Mouse (Mus musculus): ENCODE measurements around the gene Tmem132d. TPM values are rescaled to one million over a fixed set of nuclear protein-coding genes. Genes with fewer than 3 reads are reported as not detected.

The Tmem132d gene
- polyA plus RNA-seq, 1 experiment, result not detected

- no peaks in the 10 kb centered on the region for H3K27me3 ChIP-seq (replicated peaks; ENCODE audit: control insufficient read depth, insufficient read depth, low read length)
- DNase-seq, result no peak
- H3K27ac ChIP-seq (ENCODE audit: insufficient read depth, low read depth, low read length), result no peak overlapping the region
- TF ChIP-seq POLR2A (IDR thresholded peaks at IDR 0.05; ENCODE audit: low read depth, low read length), result no peak
- peak; percentile 32; the same call in 1 of the 2 replicates for TF ChIP-seq CTCF (conservative IDR thresholded peaks at IDR 0.05; ENCODE audit: insufficient read depth, insufficient read length, low read depth, low read length)
- no peaks in the 10 kb centered on the region for H3K36me3 ChIP-seq (ENCODE audit: control insufficient read depth, insufficient read depth, low read length)
- 82% methylated on average over 3 of the region's 3 CpGs for WGBS
- no peaks in the 10 kb centered on the region for H3K4me1 ChIP-seq (ENCODE audit: control insufficient read depth, insufficient read depth, low read length)
- H3K4me3 ChIP-seq (ENCODE audit: insufficient read depth, low read depth, low read length), result no peak overlapping the region
Measured at GRCm38 (mm10) chr5:128450808-128451207, 17.9 kb upstream of the Tmem132d start.

GRCm38 (mm10) chr5:128444876-128445275 lies 12.0 kb upstream of the Tmem132d start:
- TF ChIP-seq POLR2A (IDR thresholded peaks at IDR 0.05; ENCODE audit: low read depth, low read length) (no peak), CTCF (conservative IDR thresholded peaks at IDR 0.05; ENCODE audit: insufficient read depth, insufficient read length, low read depth, low read length) (no peak)
- no peak overlapping the region for H3K27ac ChIP-seq (ENCODE audit: insufficient read depth, low read depth, low read length)
- H3K4me3 ChIP-seq (ENCODE audit: insufficient read depth, low read depth, low read length), result no peak overlapping the region
- H3K36me3 ChIP-seq (ENCODE audit: control insufficient read depth, insufficient read depth, low read length), result no peaks in the 10 kb centered on the region
- no peaks in the 10 kb centered on the region for H3K27me3 ChIP-seq (replicated peaks; ENCODE audit: control insufficient read depth, insufficient read depth, low read length)
- H3K4me1 ChIP-seq (ENCODE audit: control insufficient read depth, insufficient read depth, low read length), result no peaks in the 10 kb centered on the region
- WGBS, result 19% methylated on average over 6 of the region's 6 CpGs
- no peak for DNase-seq

- Histone ChIP-seq H3K4me3 (ENCODE audit: insufficient read depth, low read depth, low read length) (no peak overlapping the region), H3K27ac (ENCODE audit: insufficient read depth, low read depth, low read length) (no peak overlapping the region), H3K27me3 (replicated peaks; ENCODE audit: control insufficient read depth, insufficient read depth, low read length) (no peaks in the 10 kb centered on the region), H3K36me3 (ENCODE audit: control insufficient read depth, insufficient read depth, low read length) (no peaks in the 10 kb centered on the region), H3K4me1 (ENCODE audit: control insufficient read depth, insufficient read depth, low read length) (no peaks in the 10 kb centered on the region)
- TF ChIP-seq POLR2A (IDR thresholded peaks at IDR 0.05; ENCODE audit: low read depth, low read length) (no peak), CTCF (conservative IDR thresholded peaks at IDR 0.05; ENCODE audit: insufficient read depth, insufficient read length, low read depth, low read length) (no peak)
- WGBS, result 47% methylated on average over 4 of the region's 4 CpGs
- DNase-seq, result no peak
Measured at GRCm38 (mm10) chr5:128443848-128444247, 11.0 kb upstream of the Tmem132d start.

- H3K27ac ChIP-seq (ENCODE audit: insufficient read depth, low read depth, low read length), result no peak overlapping the region
- no peak for DNase-seq
- H3K36me3 ChIP-seq (ENCODE audit: control insufficient read depth, insufficient read depth, low read length), result no peaks in the 10 kb centered on the region
- no peak overlapping the region for H3K4me3 ChIP-seq (ENCODE audit: insufficient read depth, low read depth, low read length)
- 7% methylated on average over 5 of the region's 5 CpGs for WGBS
- TF ChIP-seq POLR2A (IDR thresholded peaks at IDR 0.05; ENCODE audit: low read depth, low read length) (no peak), CTCF (conservative IDR thresholded peaks at IDR 0.05; ENCODE audit: insufficient read depth, insufficient read length, low read depth, low read length) (no peak)
- no peaks in the 10 kb centered on the region for H3K27me3 ChIP-seq (replicated peaks; ENCODE audit: control insufficient read depth, insufficient read depth, low read length)
- no peaks in the 10 kb centered on the region for H3K4me1 ChIP-seq (ENCODE audit: control insufficient read depth, insufficient read depth, low read length)
Measured at GRCm38 (mm10) chr5:128441121-128441520, 8.2 kb upstream of the Tmem132d start.

- H3K27me3 ChIP-seq (replicated peaks; ENCODE audit: control insufficient read depth, insufficient read depth, low read length), result no peaks in the 10 kb centered on the region
- no peaks in the 10 kb centered on the region for H3K36me3 ChIP-seq (ENCODE audit: control insufficient read depth, insufficient read depth, low read length)
- peak; percentile 51 for DNase-seq
- no peak overlapping the region for H3K4me3 ChIP-seq (ENCODE audit: insufficient read depth, low read depth, low read length)
- under 1% methylated on average over 5 of the region's 5 CpGs for WGBS
- TF ChIP-seq POLR2A (IDR thresholded peaks at IDR 0.05; ENCODE audit: low read depth, low read length) (no peak), CTCF (conservative IDR thresholded peaks at IDR 0.05; ENCODE audit: insufficient read depth, insufficient read length, low read depth, low read length) (peak; percentile 76)
- H3K4me1 ChIP-seq (ENCODE audit: control insufficient read depth, insufficient read depth, low read length), result no peaks in the 10 kb centered on the region
- no peak overlapping the region for H3K27ac ChIP-seq (ENCODE audit: insufficient read depth, low read depth, low read length)
Measured at GRCm38 (mm10) chr5:128439828-128440227, 7.0 kb upstream of the Tmem132d start.

GRCm38 (mm10) chr5:128438078-128438477 lies 5.2 kb upstream of the Tmem132d start:
- H3K27me3 ChIP-seq (replicated peaks; ENCODE audit: control insufficient read depth, insufficient read depth, low read length), result no peaks in the 10 kb centered on the region
- WGBS, result 53% methylated on average over 16 of the region's 16 CpGs

GRCm38 (mm10) chr5:128436909-128437308 lies 4.0 kb upstream of the Tmem132d start:
- no peaks in the 10 kb centered on the region for H3K36me3 ChIP-seq (ENCODE audit: control insufficient read depth, insufficient read depth, low read length)
- WGBS, result 18% methylated on average over 9 of the region's 9 CpGs
- DNase-seq, result peak; percentile 4
- H3K4me3 ChIP-seq (ENCODE audit: insufficient read depth, low read depth, low read length), result no peak overlapping the region
- H3K4me1 ChIP-seq (ENCODE audit: control insufficient read depth, insufficient read depth, low read length), result no peaks in the 10 kb centered on the region
- no peak overlapping the region for H3K27ac ChIP-seq (ENCODE audit: insufficient read depth, low read depth, low read length)
- H3K27me3 ChIP-seq (replicated peaks; ENCODE audit: control insufficient read depth, insufficient read depth, low read length), result no peaks in the 10 kb centered on the region
- TF ChIP-seq CTCF (conservative IDR thresholded peaks at IDR 0.05; ENCODE audit: insufficient read depth, insufficient read length, low read depth, low read length) (peak; percentile 19; the same call in 1 of the 2 replicates), POLR2A (IDR thresholded peaks at IDR 0.05; ENCODE audit: low read depth, low read length) (no peak)

More at GRCm38 (mm10) chr5:128438078-128438477, 5.2 kb upstream of the Tmem132d start:
- Histone ChIP-seq H3K36me3 (ENCODE audit: control insufficient read depth, insufficient read depth, low read length) (no peaks in the 10 kb centered on the region), H3K4me3 (ENCODE audit: insufficient read depth, low read depth, low read length) (no peak overlapping the region), H3K27ac (ENCODE audit: insufficient read depth, low read depth, low read length) (no peak overlapping the region), H3K4me1 (ENCODE audit: control insufficient read depth, insufficient read depth, low read length) (no peaks in the 10 kb centered on the region)
- TF ChIP-seq POLR2A (IDR thresholded peaks at IDR 0.05; ENCODE audit: low read depth, low read length) (no peak), CTCF (conservative IDR thresholded peaks at IDR 0.05; ENCODE audit: insufficient read depth, insufficient read length, low read depth, low read length) (no peak)
- DNase-seq, result no peak
